Mouse (Mus musculus) left cerebral cortex, postnatal 10 days (tissue): Measurements from ENCODE around the gene Efcab3. TPM values are rescaled to one million over a fixed set of nuclear protein-coding genes. Genes with fewer than 3 reads are reported as not detected.

Experiments used
- DNase-seq, 2 experiments: peaks; one replicate each; pipeline ENCODE4 v3.0.0; 2021 to 2022; ENCODE audit warnings: low spot score in 2 of 2, mixed read lengths in 1 of 2; ENCODE audit errors: extremely low spot score in 1 of 2
- intact Hi-C: fragments of 180-260 bp; cut with DNase I; formaldehyde crosslinking; loops from one replicate; pipeline ENCODE4 v1.15.1; 2025
- total RNA-seq, 2 experiments: library from RNA; stranded (reverse); gene quantifications; 2 replicates each; pipeline ENCODE4 v1.2.3; 2021

The Efcab3 gene
- total RNA-seq, 2 experiments from 2014 or later, result 1.7 to 2.0 TPM

DNA sequence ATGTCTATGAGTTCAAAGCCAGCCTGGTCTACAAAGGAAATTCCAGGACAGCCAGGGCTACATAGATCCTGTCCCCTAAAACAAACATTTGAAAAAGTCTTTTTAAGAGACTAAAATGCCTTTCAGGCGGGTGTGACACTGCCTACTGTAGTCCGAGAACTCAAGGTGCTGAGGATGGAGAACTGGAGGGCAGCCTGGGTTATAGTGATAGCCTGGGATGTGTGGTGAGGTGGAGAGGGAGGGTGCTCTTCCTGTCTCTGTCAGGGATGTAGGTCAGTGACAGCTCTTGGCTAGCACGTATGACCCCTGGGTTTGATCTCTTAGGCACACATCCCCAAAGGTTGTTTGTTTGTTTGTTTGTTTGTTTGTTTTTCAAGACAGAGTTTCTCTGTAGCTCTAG lies 80.7 kb downstream of the Efcab3 start:
- intact Hi-C loops, result no loop called here
- no peak for DNase-seq

DNA sequence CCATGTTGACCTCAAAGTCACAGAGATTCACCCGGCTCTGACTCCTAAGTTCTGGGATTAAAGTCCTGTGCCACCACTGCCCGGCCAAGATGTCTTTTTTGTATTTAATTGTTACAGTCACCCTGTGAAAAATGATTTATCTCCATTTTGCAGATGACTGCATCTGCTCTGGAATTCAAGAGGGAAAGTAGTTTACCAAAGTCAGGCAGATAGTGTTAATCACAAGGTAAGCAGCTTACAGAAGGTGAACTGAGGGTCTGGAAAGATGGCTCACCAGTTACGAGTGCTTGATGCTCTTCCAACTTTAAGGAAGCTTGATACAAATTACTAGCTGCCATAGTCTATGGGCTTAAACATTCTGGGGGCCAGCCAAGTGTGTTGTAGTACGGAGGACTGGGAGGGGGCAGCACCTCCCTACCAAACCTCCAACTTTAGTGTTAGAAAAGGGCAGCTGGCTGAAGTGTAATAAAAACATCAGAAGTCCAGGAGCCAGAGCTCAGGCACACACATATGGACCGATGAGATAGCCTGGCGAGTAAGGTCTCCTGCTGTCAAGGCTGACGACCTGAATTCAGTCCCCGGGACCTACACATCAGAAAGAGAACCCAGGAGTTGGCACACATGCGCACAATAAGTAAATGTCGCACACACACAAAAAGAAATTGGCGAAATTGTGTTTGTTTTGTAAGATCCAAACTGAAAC lies 81.3 kb downstream of the Efcab3 start:
- intact Hi-C loops, result no loop called here
- DNase-seq, result no peak

DNA sequence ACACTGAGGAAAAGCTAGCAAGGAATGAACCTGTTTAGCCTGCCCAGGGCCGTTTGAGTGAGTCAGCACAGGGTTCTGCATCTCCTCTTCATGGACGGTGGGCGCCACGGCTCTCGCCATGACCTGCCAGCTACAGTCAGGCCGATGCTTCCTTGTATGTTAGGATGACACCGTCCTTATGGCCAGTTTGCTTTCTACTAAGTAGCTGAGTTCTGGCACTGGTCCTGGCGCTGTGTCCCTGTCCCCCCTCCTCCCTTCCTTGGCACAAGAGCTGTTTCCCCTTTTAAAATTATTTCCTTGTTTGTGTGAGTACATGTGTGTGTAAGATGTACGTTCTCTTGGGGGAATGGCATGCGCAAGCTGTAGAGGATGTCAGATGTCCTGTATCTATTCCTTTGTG lies 81.8 kb downstream of the Efcab3 start:
- no peak for DNase-seq
- intact Hi-C loops, result no loop called here

DNA sequence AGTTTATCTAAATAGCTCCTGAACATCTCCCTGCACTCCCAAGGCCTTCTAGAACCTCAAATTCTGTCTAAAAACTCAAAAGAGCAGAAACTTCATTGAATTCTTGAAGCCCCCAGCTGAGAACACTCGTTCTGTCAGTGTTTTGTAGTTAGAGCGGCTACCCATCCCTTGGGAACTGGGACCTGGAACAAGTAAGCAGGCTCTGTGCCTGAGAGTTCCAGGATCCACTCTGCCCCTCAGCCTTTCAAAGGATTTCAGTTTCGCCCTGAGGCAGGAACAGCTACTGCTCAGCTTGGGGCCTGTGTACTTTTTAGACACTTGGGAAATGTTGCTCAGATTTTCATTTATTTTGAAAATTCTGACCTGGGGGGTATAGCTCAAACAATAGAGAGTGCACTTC lies 83.2 kb downstream of the Efcab3 start, which contains the start of gene Gm10842:
Gm10842 (plus strand) TSS at position 301 of the 400 bp plus-strand sequence.
- intact Hi-C loops, result no loop called here
- DNase-seq, result no peak

DNA sequence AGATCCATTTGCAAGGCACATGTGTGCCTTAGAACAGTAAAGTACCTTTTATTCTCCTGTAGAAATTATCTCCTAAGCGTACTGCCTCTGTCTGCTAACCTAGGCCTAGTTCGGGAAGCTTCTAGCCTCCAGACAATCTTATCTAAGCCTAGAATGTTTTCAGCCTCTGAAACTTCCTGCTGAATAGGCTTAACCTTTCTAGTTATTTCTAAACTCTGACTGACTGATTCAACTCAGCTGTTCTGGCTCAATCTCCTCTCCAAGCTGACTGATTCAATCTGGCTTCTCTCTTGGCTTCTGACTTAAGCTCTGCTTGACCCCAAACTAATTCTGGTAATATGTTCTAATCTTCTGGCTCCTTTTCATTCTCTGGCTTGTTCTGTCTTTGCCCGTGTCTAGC lies 86.0 kb downstream of the Efcab3 start:
- intact Hi-C loops, result no loop called here
- DNase-seq, result no peak

DNA sequence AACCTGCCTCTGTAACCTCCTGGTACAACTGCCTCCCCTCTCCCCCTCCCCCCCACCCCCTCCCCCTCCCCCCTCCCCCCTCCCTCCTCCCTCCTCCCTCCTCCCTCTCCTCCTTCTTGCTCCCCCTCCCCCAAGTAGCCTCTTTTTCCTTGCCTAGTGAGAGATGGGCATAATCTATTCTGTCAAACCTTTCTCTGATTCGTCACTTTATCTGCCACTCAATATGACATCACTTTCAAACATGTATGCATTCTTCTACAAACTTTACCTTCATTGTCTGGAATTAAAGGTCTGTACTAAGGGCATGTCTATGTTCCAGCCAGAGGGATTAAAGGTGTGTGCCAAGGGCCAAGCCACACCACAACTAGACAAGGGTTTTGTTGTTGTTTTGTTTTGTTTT lies 86.4 kb downstream of the Efcab3 start:
- DNase-seq, result no peak
- intact Hi-C loops, result no loop called here

DNA sequence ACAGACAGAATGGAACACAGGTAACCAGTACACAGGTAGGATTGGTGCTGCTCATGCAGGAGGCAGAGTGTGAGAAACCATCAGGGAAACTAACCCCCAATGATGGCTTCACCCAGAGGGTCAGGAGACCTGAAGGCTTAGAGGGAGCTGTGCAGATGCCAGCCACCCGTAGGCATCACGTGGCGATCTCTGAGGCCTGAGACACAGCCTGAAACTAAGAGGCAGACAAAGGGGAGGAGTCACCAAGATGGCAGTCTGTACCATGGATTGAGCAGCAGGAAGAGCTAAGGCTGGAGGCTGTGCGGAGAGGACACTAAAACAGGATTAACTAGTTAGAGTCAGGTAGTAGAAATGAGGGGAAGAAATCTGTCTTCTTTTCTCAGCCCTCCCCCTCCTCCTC lies 87.3 kb downstream of the Efcab3 start:
- intact Hi-C loops, result no loop called here

DNA sequence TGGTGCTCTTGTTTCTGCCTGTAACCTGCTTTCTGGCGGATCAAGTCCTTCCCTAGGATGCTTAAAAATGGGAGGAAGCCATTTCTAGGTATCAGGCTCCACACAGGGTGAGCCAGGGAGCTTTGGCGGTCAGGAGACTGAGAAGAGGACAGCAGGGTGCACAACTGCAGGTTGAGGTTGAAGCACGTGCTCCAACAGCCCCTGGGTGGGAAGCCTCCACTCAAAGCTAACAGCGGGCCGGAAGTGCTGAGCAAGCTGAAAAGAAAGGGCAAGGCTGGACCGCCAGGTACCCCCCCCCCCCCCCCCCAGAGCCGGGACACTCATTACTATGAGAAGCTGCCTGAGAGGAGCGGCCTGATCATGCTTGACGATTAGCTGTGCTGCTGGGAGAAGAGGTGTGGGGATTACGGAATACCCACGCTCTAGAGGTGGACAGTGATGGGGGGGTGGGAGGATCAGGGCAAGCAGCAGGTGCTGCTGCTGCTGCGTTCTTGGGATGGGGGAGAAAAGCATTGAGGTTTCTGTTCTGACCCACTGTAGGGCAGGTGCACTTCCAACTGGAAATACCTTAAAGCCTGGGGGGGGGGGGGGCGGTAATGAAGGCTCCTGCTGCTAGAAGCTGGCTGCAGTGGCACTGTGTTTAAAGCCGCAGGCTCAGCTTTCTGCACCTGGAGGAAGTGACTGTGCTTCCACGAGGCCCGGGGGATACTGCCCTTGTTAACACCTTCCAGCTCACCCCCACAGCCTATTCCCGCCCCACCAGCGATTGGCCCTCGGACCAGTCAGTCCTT lies 88.0 kb downstream of the Efcab3 start:
- DNase-seq, result peak in 1 of 2 experiments; percentile 25
- intact Hi-C loops, result no loop called here

More for the DNA sequence above, 87.3 kb downstream of the Efcab3 start:
- DNase-seq, result no peak

DNA sequence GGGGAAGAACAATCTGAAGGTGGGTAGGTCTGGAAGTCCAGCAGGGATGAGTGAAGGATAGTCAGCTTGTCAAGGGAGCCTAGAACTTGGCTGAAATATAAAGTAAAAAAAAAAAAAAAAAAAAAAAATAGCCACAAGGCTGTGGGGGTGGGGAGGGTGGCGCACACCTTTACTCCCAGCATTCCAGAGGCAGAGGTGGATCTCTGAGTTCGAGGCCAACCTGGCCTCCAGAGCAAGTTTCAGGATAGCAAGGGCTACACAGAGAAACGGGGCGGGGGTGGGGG lies 88.6 kb downstream of the Efcab3 start:
- intact Hi-C loops, result no loop called here
- DNase-seq, result no peak

DNA sequence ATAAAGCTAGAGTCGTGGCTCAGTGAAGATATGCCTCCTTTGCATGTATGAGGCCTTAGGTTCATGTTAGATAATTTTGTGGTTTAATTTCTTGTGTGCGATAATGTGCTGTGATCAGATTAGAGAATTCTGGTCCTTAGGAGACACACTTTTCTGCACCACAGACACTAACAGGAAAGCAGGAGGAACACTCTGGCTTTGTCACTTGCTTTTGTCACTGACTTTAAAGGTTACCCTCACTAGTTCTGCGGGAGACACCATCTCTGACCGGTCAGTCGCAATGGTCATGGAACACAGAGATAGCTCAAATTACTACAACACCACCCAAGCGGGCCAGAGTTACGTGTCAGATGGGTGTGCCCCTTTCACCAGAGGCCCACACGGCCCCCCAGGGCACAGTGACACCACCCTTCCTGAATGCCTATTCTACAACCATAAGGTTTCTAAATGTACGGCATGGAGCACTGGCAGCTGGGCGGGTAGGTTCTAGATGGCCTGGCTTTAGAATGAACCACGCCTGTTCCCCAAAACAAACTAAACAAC lies 89.0 kb downstream of the Efcab3 start:
- no peak for DNase-seq
- intact Hi-C loops, result no loop called here

DNA sequence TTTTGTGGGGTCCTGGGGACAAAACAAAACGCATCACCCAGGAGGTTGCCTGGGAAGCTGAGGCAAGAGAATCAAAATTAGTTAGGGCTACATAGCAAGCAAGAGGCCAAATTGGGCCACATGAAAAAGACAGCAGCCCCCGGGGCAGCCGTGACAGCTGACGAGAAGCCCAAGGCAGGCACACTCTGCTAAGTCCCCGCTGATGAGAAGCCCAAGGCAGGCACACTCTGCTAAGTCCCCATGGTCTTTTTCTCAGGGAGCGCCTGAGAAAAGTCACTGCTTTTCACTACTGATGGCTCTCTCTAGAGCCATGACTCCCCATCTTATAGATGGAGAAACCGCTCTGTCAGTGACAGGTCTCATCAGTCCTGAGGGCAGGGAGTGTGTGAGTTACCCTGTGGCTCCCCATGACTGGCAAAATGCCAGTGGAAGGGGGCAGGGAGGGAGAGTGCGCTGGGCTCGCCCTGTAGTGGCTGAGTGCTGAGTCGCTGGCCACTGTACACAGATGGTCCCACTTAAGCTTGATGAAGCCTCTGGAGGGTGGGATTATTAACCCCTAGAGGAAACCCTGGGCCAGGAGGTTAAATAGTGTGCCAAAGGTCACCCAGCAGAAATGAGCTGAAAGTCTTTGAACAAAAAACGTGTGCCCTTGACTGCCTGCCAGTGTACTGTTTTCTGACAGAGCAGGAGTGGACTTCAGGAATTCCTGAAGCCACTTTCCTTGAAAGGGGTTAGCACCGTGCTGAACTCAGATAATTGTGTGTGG lies 89.9 kb downstream of the Efcab3 start:
- intact Hi-C loops, result no loop called here

DNA sequence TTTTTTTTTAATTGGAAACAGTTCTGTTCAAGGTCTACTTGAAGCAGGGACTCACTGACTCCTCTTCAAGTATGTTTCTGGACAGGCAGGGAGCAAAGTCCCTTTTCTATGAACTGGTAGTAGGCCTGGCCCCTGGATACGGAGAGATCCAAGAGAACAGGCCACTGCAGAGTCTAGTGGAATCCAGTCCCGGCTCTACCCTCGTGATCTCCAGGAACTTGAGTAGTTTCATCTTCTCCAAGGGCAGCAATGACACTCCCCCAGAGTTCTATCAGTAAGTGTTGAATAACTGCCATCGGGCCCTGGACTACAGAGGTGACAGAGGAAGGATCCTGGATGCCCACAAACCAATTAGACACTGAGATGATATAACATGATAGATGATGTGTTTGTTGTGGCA lies 92.5 kb downstream of the Efcab3 start:
- intact Hi-C loops, result no loop called here
- DNase-seq, result no peak

More for the DNA sequence above, 89.9 kb downstream of the Efcab3 start:
- peak in 1 of 2 experiments; percentile 54 for DNase-seq

DNA sequence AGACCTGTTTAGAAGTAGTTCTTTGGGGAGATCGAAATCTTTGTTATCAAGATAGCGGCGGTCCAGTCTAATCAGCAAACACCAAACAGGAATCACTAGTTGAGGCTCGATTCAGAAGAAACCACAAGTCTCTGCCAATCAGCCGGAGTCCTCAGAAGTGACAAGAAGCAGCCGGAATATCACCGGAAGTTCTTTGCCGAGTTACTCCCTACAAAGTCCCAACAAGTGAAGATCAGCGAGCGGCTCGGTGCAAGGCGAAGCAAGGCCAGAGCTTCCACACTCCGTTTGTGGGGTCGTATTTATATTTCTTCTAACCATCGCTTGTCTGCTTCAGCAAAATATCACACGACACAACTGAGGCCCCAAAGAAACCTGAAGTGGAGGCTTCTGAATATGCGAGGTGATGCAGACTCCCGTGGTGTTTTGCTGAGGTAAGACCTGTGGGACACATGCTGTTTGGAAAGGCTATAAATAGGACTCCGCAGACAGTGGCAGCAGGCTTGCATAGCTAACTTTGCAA lies 93.4 kb downstream of the Efcab3 start:
- DNase-seq, result no peak

DNA sequence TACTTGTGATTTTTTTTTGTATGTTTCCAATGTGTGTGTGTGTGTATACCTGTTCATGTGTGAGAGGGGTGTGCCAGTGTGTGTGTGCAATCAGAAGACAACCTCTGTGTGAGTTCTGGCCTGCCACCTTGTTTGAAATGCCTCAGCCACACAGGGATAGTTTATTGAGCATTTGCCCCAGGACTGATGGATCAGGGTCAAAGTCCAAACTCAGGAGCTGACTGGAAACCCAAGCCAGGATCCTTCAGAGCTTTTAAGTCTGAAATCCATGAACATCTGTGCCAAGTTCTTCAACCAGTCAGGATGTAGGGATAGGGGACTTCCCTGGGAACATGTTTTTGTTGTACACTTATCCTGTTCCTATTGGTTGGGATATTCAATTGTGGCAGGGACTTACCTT lies 94.7 kb downstream of the Efcab3 start:
- no peak for DNase-seq
- intact Hi-C loops, result no loop called here

More for the DNA sequence above, 93.4 kb downstream of the Efcab3 start:
- intact Hi-C loops, result no loop called here

DNA sequence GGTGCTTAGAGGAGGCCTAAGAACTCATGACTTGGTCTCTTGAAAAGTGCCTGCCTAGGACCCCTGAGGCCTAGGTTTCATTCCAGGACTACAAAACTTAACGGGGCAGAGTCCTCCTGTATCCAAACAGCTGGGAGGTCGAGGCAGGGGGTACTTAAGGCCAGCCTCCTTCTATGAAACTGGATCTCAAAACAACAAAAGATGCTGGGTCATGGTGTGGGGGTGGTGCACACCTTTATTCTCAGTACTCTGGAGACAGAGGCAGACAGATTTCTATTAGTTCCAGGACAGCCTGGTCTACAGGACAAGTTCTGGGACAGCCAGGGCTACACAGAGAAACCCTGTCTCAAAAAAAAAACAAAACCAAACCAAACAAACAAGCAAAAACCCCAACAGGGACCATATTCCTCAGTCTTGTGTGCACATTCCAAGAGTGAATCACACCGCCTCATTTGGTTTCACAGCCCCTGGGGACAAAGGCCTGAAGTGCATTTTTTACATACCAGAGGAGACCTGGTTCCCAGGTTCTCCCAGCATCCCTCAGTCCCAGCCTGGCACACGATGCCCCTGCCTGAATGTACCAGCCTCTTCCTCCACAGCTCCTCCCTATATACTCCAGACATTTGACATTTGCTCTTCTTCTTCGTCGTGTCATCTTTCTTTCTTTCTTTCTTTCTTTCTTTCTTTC lies 96.4 kb downstream of the Efcab3 start:
- no peak for DNase-seq
- intact Hi-C loops, result no loop called here

DNA sequence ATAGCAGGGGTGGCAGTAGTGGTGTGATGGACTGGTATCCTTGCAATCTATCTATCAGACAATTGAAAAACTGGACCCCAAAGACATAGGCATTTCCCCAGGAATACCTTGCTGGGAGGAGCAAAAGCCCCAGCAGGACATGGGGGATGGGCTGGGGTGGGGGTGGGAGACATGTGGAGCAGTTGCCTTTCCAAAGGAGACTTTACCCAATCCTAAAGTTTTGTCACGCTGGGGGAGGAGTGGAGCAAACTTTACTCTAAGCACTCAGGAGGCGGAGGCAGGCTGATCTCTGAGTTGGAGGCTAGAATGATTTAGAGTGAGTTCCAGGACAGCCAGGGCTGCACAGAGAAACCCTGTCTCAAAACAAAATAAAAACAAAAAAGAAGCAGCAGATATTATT lies 98.0 kb downstream of the Efcab3 start:
- no peak for DNase-seq
- intact Hi-C loops, result no loop called here

DNA sequence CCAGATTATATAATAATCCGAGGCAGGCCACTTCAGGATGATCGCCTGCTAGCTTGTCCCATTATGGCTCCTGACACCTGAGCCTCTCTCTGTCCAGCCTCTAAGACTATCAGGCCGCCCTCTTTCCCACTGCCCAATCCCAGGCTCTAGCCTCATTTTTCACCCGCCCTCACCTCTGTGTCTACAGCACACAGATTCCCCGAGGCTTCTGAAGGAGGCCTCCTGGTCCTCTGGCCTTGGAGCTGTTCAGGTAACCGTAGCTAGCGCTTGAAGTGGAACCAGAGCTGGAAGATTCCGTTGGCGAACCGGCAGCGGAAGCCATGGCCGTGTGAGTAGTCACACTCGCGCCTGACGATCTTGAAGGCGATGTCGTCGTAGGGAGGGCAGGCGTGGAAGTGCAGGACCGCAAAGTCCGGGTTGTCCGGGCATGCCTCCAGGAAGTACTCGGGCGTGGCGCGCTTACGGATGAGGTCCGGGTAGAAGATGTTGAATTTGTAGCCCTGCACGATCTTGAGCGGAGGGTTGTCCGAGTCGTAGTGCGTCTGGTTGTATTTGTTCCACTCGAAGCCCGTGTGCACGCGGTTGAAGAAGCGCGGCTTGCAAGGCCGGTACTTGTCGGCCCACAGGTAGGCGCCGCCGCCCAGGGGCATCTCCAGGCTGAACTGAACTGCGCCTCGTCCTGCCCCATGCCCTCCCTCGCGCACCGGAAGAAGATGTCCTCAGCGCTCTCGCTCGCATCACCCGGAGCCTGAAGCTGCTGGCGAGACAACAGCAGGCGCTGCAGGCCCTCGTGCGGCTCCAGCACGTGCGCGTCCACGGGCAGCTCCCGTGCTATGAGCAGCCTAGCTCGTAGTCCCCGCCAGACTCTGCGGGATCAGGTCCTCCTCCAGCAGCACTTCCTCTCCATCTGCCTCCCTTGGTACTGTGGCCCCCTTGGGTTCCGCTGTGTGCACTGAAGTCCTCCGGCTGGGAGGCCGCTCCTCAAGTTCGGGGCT lies 101.4 kb downstream of the Efcab3 start:
- no peak for DNase-seq
- intact Hi-C loops, result no loop called here

DNA sequence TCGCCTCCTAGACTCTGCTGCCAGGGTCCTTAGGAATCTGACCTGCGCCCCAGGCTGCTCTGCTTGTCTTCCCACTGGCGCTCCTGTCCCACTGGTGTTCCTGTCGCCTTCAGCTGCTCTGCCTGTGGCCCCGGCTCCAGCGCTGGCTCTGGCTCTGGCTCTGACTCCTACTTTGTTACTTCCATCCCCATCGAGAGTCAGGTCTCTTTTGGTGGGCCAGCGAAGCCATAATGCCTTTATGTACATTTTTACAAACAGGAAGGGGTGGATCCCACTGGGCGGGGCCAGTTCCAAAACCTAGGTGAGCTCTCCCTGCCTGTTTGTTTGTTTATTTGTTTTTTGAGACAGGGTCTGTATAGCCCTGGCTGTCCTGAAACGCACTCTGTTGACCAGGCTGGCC lies 103.4 kb downstream of the Efcab3 start:
- intact Hi-C loops, result no loop called here
- no peak for DNase-seq
